Mouse (Mus musculus): ENCODE results near the gene Hmces. TPM values are rescaled to one million over a fixed set of nuclear protein-coding genes. Genes with fewer than 3 reads are reported as not detected.

The Hmces gene
- polyA plus RNA-seq, 1 experiment, result 1.4 TPM

GRCm38 (mm10) chr6:87898028-87898427 lies 15.7 kb upstream of the Hmces start:
- Histone ChIP-seq H3K27me3 (ENCODE audit: control insufficient read depth) (no peaks in the 10 kb centered on the region), H3K36me3 (ENCODE audit: control insufficient read depth) (peaks cover 96% of the 10 kb centered on the region), H3K4me3 (replicated peaks) (no peak overlapping the region), H3K9me3 (ENCODE audit: control insufficient read depth, low read length) (no peaks in the 10 kb centered on the region), H3K4me1 (ENCODE audit: control insufficient read depth) (no peaks in the 10 kb centered on the region; the same call in 1 of the 2 replicates)
- TF ChIP-seq GATA1 (IDR thresholded peaks at IDR 0.05; ENCODE audit: low read length) (no peak), TAL1 (IDR thresholded peaks at IDR 0.05; ENCODE audit: low read length) (no peak)

DNA sequence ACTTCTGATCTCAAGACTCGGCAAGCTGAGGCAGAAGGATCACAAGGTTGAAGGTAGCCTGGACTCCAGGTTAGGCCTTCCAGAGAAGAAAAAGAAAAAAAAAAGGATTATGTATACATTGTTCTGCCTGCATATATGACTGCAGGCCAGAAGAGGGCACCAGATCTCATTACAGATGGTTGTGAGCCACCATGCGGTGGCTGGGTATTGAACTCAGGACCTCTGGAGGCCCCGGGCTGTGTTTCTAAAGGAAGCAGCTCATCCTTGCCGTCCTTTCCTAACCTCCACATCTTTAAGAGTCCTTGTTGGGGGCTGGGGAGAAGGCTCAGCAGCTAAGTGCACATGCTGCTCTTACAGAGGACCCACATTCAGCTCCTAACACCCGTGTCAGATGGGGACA lies 7.1 kb upstream of the Hmces start:
- peaks cover 99% of the 10 kb centered on the region for H3K36me3 ChIP-seq (ENCODE audit: control insufficient read depth)
- H3K27me3 ChIP-seq (ENCODE audit: control insufficient read depth), result no peaks in the 10 kb centered on the region
- no peaks in the 10 kb centered on the region for H3K4me1 ChIP-seq (ENCODE audit: control insufficient read depth)
- TF ChIP-seq TAL1 (IDR thresholded peaks at IDR 0.05; ENCODE audit: low read length) (no peak), GATA1 (IDR thresholded peaks at IDR 0.05; ENCODE audit: low read length) (no peak)
- no peaks in the 10 kb centered on the region for H3K9me3 ChIP-seq (ENCODE audit: control insufficient read depth, low read length)
- H3K4me3 ChIP-seq (replicated peaks), result no peak overlapping the region

DNA sequence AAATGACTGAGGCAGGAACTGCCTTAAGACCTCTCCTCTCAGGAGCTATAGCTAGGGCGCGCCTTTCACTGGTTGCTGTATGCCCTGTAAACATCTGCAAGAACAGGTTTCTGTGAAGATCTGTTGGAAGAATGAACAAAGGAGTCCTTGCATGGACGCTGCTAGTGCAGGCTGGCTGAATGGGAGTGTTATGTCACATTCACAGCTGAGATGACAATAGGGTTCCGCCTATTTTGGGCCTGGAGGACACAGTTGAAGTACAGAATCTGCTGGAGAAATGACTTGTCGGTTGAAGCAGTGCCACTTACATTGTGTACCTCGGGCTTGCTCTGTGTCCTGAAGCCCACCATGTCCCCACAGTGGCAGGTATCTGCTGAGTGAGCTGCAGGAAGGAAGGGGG lies 4.6 kb upstream of the Hmces start:
- H3K4me3 ChIP-seq (replicated peaks), result no peak overlapping the region
- H3K9me3 ChIP-seq (ENCODE audit: control insufficient read depth, low read length), result no peaks in the 10 kb centered on the region
- H3K4me1 ChIP-seq (ENCODE audit: control insufficient read depth), result peaks cover 9% of the 10 kb centered on the region
- TF ChIP-seq TAL1 (IDR thresholded peaks at IDR 0.05; ENCODE audit: low read length), result no peak
- no peak for TF ChIP-seq GATA1 (IDR thresholded peaks at IDR 0.05; ENCODE audit: low read length)
- H3K36me3 ChIP-seq (ENCODE audit: control insufficient read depth), result peaks cover 91% of the 10 kb centered on the region
- H3K27me3 ChIP-seq (ENCODE audit: control insufficient read depth), result no peaks in the 10 kb centered on the region

DNA sequence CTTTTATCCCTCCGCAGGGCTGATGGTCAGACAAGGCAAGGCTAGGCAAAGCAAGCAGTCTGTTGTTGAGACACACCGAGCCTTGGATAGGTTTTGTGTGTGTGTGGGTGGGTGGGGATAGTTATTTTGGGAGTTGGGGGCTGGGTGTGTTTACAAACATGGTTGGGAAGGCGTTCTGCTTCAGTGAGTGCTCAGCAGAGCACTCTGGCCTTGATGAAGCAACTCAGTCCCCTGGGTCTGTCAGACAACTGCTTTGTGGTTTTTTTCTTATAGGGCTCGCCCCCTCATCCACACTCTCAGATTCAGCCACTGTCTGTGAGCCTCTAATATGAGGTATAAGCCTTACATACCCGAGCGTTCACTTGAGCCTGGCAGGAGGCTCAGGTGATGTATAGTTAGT lies 2.2 kb upstream of the Hmces start:
- no peaks in the 10 kb centered on the region for H3K9me3 ChIP-seq (ENCODE audit: control insufficient read depth, low read length)
- H3K36me3 ChIP-seq (ENCODE audit: control insufficient read depth), result peaks cover 80% of the 10 kb centered on the region
- H3K27me3 ChIP-seq (ENCODE audit: control insufficient read depth), result no peaks in the 10 kb centered on the region
- TF ChIP-seq TAL1 (IDR thresholded peaks at IDR 0.05; ENCODE audit: low read length) (no peak), GATA1 (IDR thresholded peaks at IDR 0.05; ENCODE audit: low read length) (no peak)
- no peak overlapping the region for H3K4me3 ChIP-seq (replicated peaks)
- H3K4me1 ChIP-seq (ENCODE audit: control insufficient read depth), result peaks cover 21% of the 10 kb centered on the region

- peaks cover 21% of the 10 kb centered on the region for H3K4me1 ChIP-seq (ENCODE audit: control insufficient read depth)
- no peaks in the 10 kb centered on the region for H3K27me3 ChIP-seq (ENCODE audit: control insufficient read depth)
- TF ChIP-seq TAL1 (IDR thresholded peaks at IDR 0.05; ENCODE audit: low read length) (no peak), GATA1 (IDR thresholded peaks at IDR 0.05; ENCODE audit: low read length) (no peak)
- no peaks in the 10 kb centered on the region for H3K9me3 ChIP-seq (ENCODE audit: control insufficient read depth, low read length)
- peaks cover 78% of the 10 kb centered on the region for H3K36me3 ChIP-seq (ENCODE audit: control insufficient read depth)
- peak overlapping the region; percentile 85 for H3K4me3 ChIP-seq (replicated peaks)
Observed at GRCm38 (mm10) chr6:87914326-87915102, 779 bp downstream of the Hmces start.

- no peak for TF ChIP-seq GATA1 (IDR thresholded peaks at IDR 0.05; ENCODE audit: low read length)
- TF ChIP-seq TAL1 (IDR thresholded peaks at IDR 0.05; ENCODE audit: low read length), result no peak
- no peak overlapping the region for H3K4me3 ChIP-seq (replicated peaks)
- no peaks in the 10 kb centered on the region for H3K9me3 ChIP-seq (ENCODE audit: control insufficient read depth, low read length)
- H3K36me3 ChIP-seq (ENCODE audit: control insufficient read depth), result peaks cover 78% of the 10 kb centered on the region
- H3K27me3 ChIP-seq (ENCODE audit: control insufficient read depth), result no peaks in the 10 kb centered on the region
- H3K4me1 ChIP-seq (ENCODE audit: control insufficient read depth), result peaks cover 21% of the 10 kb centered on the region
Observed at GRCm38 (mm10) chr6:87915939-87916338, 2.2 kb downstream of the Hmces start.

DNA sequence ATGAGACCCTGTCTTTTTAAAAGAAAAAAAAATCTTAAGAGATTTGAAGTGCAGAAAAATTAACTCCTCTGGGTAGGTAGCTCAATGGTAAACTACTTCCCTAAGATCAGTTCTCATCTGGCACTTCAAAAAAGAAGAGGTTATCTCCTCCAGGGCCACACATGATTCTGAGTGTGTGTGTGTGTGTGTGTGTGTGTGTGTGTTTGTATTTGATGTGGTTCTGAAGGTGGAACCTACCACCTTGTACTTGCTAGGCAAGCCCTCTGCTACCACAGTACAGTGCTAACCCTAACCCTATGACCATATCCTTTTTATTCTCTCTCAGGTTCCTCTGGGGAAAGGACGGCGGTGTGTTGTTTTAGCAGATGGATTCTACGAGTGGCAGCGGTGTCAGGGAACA lies 7.5 kb downstream of the Hmces start:
- Histone ChIP-seq H3K4me3 (replicated peaks) (no peak overlapping the region), H3K27me3 (ENCODE audit: control insufficient read depth) (no peaks in the 10 kb centered on the region), H3K9me3 (ENCODE audit: control insufficient read depth, low read length) (no peaks in the 10 kb centered on the region), H3K4me1 (ENCODE audit: control insufficient read depth) (no peaks in the 10 kb centered on the region), H3K36me3 (ENCODE audit: control insufficient read depth) (peaks cover 85% of the 10 kb centered on the region)
- no peak for TF ChIP-seq TAL1 (IDR thresholded peaks at IDR 0.05; ENCODE audit: low read length)
- TF ChIP-seq GATA1 (IDR thresholded peaks at IDR 0.05; ENCODE audit: low read length), result no peak

- Histone ChIP-seq H3K27me3 (ENCODE audit: control insufficient read depth) (no peaks in the 10 kb centered on the region), H3K9me3 (ENCODE audit: control insufficient read depth, low read length) (no peaks in the 10 kb centered on the region), H3K4me1 (ENCODE audit: control insufficient read depth) (no peaks in the 10 kb centered on the region), H3K4me3 (replicated peaks) (no peak overlapping the region), H3K36me3 (ENCODE audit: control insufficient read depth) (peaks cover 67% of the 10 kb centered on the region)
- no peak for TF ChIP-seq GATA1 (IDR thresholded peaks at IDR 0.05; ENCODE audit: low read length)
- TF ChIP-seq TAL1 (IDR thresholded peaks at IDR 0.05; ENCODE audit: low read length), result no peak
Observed at GRCm38 (mm10) chr6:87923624-87924023, 9.9 kb downstream of the Hmces start.

GRCm38 (mm10) chr6:87935037-87935436 lies 21.3 kb downstream of the Hmces start:
- Histone ChIP-seq H3K27me3 (ENCODE audit: control insufficient read depth) (no peaks in the 10 kb centered on the region), H3K36me3 (ENCODE audit: control insufficient read depth) (peaks cover 66% of the 10 kb centered on the region), H3K4me1 (ENCODE audit: control insufficient read depth) (no peaks in the 10 kb centered on the region; the same call in 1 of the 2 replicates), H3K9me3 (ENCODE audit: control insufficient read depth, low read length) (peaks cover 3% of the 10 kb centered on the region; the same call in 1 of the 2 replicates), H3K4me3 (replicated peaks) (no peak overlapping the region)
- TF ChIP-seq TAL1 (IDR thresholded peaks at IDR 0.05; ENCODE audit: low read length) (no peak), GATA1 (IDR thresholded peaks at IDR 0.05; ENCODE audit: low read length) (no peak)

Data from erythroblast, embryonic 14.5 days (primary cell).